Mouse (Mus musculus) c-Kit-negative CD71-positive TER-119-positive erythroid progenitor cells, embryonic 14.5 days (primary cell): ENCODE results near the gene Sgk1.
"Not testable (repeated sequence)": the region's sequence is repeated elsewhere in the genome, so short reads cannot be mapped to it uniquely, and the experiment has no call there.

Experiments used
- DNase-seq: peaks from one replicate; pipeline ENCODE4 v3.0.0-alpha.2; 2013; ENCODE audit warnings: low read depth, low spot score

Sgk1 gene

GRCm38 (mm10) chr10:21868221-21868620 is 13.8 kb upstream of the Sgk1 start:
- DNase-seq: no peak

- DNase-seq: no peak
These were observed 13.4 kb upstream of the Sgk1 start for GRCm38 (mm10) chr10:21868623-21869022.

DNA sequence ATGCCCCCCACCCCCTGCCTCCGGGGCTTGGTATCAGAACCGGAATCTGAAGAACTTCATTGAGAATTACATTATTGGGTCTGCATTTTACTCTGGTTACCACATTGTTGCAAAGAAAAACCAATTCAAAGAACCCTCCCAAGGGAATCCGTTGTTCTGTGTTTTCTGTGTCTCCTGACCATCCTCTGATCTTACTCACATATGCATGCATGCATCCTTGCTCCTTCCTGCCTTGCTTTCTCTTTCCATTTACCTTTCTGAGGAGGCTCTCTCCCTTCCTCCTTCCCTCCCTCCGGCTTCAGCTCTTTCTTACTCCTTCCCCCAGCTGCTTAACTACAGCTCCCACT is 174 bp upstream of the Sgk1 start:
- no peak for DNase-seq

- DNase-seq: no peak
These were observed 1.6 kb downstream of the Sgk1 start for GRCm38 (mm10) chr10:21883587-21883986.

GRCm38 (mm10) chr10:21884534-21884933 is 2.5 kb downstream of the Sgk1 start:
- DNase-seq: no peak

DNA sequence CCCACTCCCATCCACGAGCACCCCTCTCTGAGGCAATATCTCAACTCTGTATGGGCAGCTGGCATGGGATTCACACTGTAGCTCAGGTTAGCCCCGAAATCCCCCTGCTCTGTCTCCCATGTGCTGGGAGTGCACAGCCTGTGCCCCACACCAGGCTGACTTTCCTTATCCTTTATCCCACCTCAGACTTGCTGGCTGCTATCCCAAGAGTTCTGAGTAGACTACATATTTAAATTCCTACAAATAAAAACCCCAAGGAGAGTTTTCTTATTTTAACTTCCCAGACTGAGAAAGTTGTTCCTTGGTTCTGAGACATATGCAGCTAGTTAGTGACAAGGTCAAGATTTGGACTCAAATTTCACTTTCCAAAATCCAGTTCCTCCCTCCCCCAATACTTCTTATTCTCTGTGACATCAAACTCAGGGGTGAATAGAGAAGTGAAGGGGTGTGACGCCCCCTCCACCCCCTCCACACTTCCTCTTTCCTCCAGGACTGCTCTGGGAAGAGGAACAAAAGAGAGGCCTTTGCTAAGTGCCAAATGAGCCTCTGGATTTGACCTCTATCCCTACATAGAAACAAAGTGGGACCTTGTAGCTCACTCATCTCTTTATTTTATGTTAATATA is 7.3 kb downstream of the Sgk1 start:
- no peak for DNase-seq

GRCm38 (mm10) chr10:21890293-21890692 is 8.3 kb downstream of the Sgk1 start:
- DNase-seq: no peak

DNA sequence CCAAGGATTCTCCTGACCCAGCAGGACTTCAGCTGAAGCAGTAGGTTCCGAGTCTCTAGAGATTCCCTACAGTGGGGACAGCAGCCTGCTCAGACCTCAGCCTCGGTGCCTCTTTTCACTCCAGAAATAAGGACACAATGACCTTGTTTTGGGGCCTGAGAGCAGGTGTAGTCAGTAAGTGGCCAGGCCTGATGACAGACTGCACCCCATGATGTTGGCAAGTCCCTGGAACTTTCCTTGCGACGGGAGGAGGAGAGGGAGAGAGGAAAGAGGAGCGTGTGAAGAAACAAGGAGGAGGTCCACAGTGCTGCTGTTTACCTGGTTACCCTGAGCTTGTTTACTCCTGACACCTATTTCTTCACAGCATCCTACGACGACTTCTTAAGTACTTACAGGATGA is 9.5 kb downstream of the Sgk1 start:
- no peak for DNase-seq

DNA sequence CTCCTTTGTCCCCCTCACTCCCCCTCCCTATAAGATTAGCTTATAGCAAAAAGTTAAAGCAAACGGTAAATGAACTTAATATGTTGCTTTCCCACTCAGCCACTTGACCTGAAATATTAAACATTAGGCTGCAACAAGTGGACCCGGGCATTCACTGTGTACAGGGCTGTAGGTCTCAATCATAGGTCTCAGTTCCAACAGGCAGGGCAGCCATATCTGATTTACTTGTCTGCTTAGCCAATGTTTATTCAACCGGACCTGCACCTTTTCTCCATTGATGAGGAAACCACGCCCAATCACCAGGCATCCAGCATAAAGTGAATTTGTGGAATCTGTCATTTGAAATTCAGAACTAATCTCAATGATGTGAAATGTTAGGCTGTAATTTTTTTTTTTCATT is 10.1 kb downstream of the Sgk1 start:
- DNase-seq: no peak

DNA sequence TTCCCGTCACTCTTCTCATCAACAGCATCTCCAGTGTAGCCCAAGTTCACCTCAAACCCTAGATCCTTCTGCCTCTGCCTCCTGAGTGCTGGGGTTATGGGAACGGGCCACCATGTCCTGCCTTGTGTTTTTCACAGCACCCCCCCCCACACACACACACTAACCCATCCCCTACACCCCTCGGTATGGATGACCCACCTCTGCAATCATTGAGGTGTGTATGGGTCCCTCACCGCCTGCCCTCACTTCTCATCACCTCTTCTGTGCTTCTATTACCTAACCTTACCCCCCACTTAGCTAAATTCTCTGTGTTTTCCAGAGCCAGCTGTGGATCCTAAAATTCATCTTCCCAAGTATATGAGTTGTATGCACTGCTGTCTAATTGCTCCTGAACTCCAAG is 16.4 kb downstream of the Sgk1 start:
- no peak for DNase-seq

GRCm38 (mm10) chr10:21898851-21899250 is 16.9 kb downstream of the Sgk1 start:
- not testable (repeated sequence) for DNase-seq

DNA sequence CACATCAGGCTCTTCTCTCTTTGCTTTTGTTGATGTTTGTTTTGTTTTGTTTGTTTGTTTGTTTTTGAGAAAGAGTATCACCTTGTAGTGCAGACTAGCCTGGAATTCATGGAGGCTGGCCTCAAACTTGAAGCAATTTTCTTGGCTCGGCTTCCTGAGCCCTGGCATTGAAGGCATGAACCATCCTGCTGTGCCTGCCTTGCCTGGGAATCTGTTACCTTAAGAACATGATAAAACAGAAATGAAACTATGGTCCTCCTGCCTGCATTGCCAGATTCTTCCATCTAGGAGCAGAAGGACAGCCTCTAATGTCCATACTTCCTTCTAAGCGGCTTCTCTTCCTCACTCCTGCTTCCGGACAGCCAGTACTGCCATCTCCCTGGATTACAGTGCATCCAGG is 17.4 kb downstream of the Sgk1 start:
- no peak for DNase-seq

- no peak for DNase-seq
These were observed 20.5 kb downstream of the Sgk1 start for GRCm38 (mm10) chr10:21902152-21903140.

- no peak for DNase-seq
These were observed 22.2 kb downstream of the Sgk1 start for GRCm38 (mm10) chr10:21904151-21904550.

DNA sequence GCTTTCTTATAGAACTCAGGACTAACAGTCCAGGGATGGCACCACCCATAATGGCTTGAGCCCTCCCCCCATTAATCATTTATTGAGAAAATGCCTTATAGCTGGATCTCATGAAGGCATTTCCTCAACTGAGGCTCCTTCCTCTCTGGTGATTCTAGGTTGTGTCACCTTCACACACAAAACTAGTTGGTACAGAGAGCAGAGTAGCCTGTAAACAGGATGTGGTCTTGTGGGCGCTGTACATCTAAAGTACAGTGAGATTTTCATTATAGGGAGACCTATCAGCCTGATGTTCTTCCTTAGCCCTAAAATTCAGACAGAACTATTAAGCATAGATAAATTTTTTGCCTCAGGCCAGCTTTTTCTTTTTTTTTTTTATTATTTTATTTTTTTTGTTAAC is 23.6 kb downstream of the Sgk1 start:
- DNase-seq: no peak

DNA sequence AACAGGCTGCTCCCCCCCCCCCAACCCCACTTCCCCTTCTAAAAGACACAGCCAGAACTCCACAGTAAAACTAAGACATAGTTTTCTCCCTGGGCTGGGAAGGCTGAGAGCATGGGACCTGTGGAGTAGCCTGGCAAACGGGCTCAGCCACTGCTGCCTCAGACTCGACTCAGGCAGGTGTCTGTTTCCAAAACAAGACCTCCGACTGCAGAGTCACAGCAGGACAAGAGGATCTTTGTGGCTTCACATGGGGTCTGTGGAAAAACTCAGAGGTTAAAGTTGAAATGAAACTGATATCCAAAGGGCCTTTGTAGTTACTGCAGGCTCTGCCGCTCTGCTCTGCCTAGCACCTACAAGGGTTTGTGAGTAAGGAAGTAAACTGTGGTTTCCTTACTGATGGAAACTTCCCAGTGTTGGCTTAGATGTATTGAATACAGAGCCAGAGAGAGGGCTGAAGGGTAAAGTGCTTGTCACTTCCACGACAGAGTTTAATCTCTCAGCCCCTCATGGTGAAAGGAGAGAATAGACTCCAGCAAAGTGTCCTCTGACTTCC is 25.0 kb downstream of the Sgk1 start:
- DNase-seq: no peak

DNA sequence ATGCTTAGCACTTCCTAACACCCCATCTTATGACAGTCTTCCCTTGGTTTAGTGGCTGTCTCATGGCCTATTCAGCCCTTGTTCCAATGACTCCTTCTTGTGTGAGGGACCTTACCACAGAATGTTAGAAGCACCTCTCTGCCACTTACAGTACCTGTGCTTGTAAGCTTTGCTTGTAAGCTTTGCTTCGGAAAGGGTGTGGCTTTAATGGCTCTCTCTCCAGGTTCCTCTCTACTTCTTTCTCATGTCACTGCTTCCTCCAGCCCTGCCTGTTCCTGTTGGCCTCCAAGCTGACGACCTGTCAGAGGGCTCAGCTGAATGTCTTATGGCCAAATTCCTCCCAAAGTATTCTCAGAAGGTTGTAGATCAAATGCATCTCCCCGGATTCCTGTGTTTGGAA is 25.8 kb downstream of the Sgk1 start:
- no peak for DNase-seq

DNA sequence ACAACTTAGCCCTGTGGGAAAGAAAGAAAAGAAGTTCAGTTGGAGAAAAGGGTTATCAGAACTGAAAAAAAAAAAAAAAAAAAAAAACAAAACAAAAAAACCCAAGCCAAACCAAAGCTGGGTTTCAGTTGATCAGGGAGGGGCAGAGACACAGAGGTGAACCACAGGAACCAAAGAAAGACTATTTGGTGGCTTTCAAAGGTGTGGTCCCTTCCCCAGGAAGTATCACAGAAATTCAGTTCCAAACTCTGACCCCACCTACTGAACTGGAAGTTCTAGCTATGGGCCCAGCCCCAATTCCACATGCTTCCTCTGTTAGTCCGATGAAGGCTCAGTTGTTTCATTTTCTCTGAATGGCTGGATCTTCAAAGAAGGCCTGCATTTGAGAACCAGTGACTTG is 26.7 kb downstream of the Sgk1 start:
- DNase-seq: no peak

DNA sequence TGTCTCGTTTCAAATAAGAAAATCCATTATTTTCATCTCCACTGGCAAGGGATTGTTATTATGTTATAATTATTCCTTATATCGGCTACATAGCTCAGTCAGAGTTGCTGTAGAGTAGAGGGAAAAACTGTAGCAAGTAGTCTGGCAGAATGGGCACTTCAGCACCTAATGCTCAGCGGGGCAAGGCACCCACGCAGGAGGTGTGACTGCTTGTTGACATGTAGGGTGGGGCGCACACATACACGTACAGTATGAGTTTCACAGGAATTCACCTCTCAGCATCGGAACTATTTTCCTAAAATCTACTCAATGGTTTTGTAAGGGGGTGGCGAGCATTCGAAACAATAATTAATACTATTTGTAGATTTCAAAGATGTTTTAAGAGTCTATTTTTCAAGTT is 28.4 kb downstream of the Sgk1 start:
- no peak for DNase-seq

GRCm38 (mm10) chr10:21911303-21911947 is 29.4 kb downstream of the Sgk1 start:
- DNase-seq: no peak

- DNase-seq: no peak
These were observed 32.8 kb downstream of the Sgk1 start for GRCm38 (mm10) chr10:21914751-21915150.

- no peak for DNase-seq
These were observed 34.5 kb downstream of the Sgk1 start for GRCm38 (mm10) chr10:21916301-21917071.
